Mouse (Mus musculus): Measurements from ENCODE around the gene Gm3250. TPM values are rescaled to one million over a fixed set of nuclear protein-coding genes. Genes with fewer than 3 reads are reported as not detected.
"Not testable (repeated sequence)": the region's sequence is repeated elsewhere in the genome, so short reads cannot be mapped to it uniquely, and the experiment has no call there.

The Gm3250 gene
- not detected in 2 replicates for polyA plus RNA-seq (2015; fragmentation: Nextera tagmentation; extraction: Ambion mirVana)

GRCm38 (mm10) chr10:77782442-77782841 lies at the start of gene Gm3250:
Gene Gm3250 (minus strand): TSS chr10:77782542.
- not testable (repeated sequence) for H3K4me1 ChIP-seq; H3K4me3 ChIP-seq; H3K27me3 ChIP-seq; H3K4me2 ChIP-seq (replicated peaks); H3K9me3 ChIP-seq; ATAC-seq (ENCODE audit: low FRiP score, low read depth); H3K27ac ChIP-seq; H3K36me3 ChIP-seq; H3K9ac ChIP-seq
- whole genome bisulfite sequencing: 40% methylated on average over 1 of the region's 1 CpGs

- WGBS: 72% methylated on average over 6 of the region's 6 CpGs
Observed at GRCm38 (mm10) chr10:77826951-77827350, 44.6 kb upstream of the Gm3250 start, which contains the start of gene Krtap10-4. Gene Krtap10-4 (minus strand): TSS chr10:77827095.

GRCm38 (mm10) chr10:77819203-77819602 lies 36.9 kb upstream of the Gm3250 start:
- H3K36me3 ChIP-seq: no peaks in the 10 kb centered on the region
- WGBS: 30% methylated on average over 4 of the region's 4 CpGs
- no peak overlapping the region for H3K9ac ChIP-seq
- no peaks in the 10 kb centered on the region for H3K27me3 ChIP-seq
- no peak overlapping the region for H3K4me3 ChIP-seq
- no peak overlapping the region for H3K27ac ChIP-seq
- H3K4me2 ChIP-seq (replicated peaks): no peak overlapping the region
- no peaks in the 10 kb centered on the region for H3K4me1 ChIP-seq
- no peak for ATAC-seq (ENCODE audit: low FRiP score, low read depth)
- 0 out of 2 replicates have a peak, but pooled peaks cover 7% of the 10 kb centered on the region for H3K9me3 ChIP-seq

More at GRCm38 (mm10) chr10:77826951-77827350, 44.6 kb upstream of the Gm3250 start, which contains the start of gene Krtap10-4:
- no peaks in the 10 kb centered on the region for H3K36me3 ChIP-seq
- H3K4me3 ChIP-seq: no peak within 1 kb of the TSS
- no peak for ATAC-seq (ENCODE audit: low FRiP score, low read depth)
- H3K9ac ChIP-seq: no peak within 1 kb of the TSS
- no peak within 1 kb of the TSS for H3K27ac ChIP-seq
- no peak within 1 kb of the TSS for H3K4me2 ChIP-seq (replicated peaks)
- H3K4me1 ChIP-seq: no peaks in the 10 kb centered on the region
- no peaks in the 10 kb centered on the region for H3K27me3 ChIP-seq
- H3K9me3 ChIP-seq: 0 out of 2 replicates have a peak, but pooled peaks cover 7% of the 10 kb centered on the region

- H3K9ac ChIP-seq: no peak overlapping the region
- H3K36me3 ChIP-seq: no peaks in the 10 kb centered on the region
- H3K4me3 ChIP-seq: no peak overlapping the region
- H3K4me2 ChIP-seq (replicated peaks): no peak overlapping the region
- H3K4me1 ChIP-seq: no peaks in the 10 kb centered on the region
- WGBS: 95% methylated on average over 4 of the region's 4 CpGs
- 0 out of 2 replicates have a peak, but pooled peaks cover 2% of the 10 kb centered on the region for H3K9me3 ChIP-seq
- H3K27ac ChIP-seq: no peak overlapping the region
- H3K27me3 ChIP-seq: no peaks in the 10 kb centered on the region
- no peak for ATAC-seq (ENCODE audit: low FRiP score, low read depth)
Observed at GRCm38 (mm10) chr10:77818523-77818922, 36.2 kb upstream of the Gm3250 start.

- Histone ChIP-seq H3K9me3 (no peaks in the 10 kb centered on the region), H3K4me3 (no peak overlapping the region), H3K27ac (no peak overlapping the region), H3K4me1 (no peaks in the 10 kb centered on the region), H3K4me2 (replicated peaks) (no peak overlapping the region), H3K36me3 (no peaks in the 10 kb centered on the region), H3K27me3 (no peaks in the 10 kb centered on the region), H3K9ac (no peak overlapping the region)
- 25% methylated on average over 5 of the region's 5 CpGs for WGBS
- no peak for ATAC-seq (ENCODE audit: low FRiP score, low read depth)
Observed at GRCm38 (mm10) chr10:77815514-77815913, 33.2 kb upstream of the Gm3250 start.

- Histone ChIP-seq H3K27ac (no peak within 1 kb of the TSS), H3K4me1 (no peaks in the 10 kb centered on the region), H3K4me2 (replicated peaks) (no peak within 1 kb of the TSS), H3K9me3 (0 out of 2 replicates have a peak, but pooled peaks cover 8% of the 10 kb centered on the region), H3K27me3 (no peaks in the 10 kb centered on the region), H3K36me3 (no peaks in the 10 kb centered on the region), H3K4me3 (no peak within 1 kb of the TSS), H3K9ac (no peak within 1 kb of the TSS)
- WGBS: 58% methylated on average over 4 of the region's 4 CpGs
- ATAC-seq (ENCODE audit: low FRiP score, low read depth): no peak
Observed at GRCm38 (mm10) chr10:77814382-77814781, 32.0 kb upstream of the Gm3250 start, which contains the start of gene Gm2696. Gene Gm2696 (plus strand): TSS chr10:77814682.

GRCm38 (mm10) chr10:77811743-77812142 lies 29.4 kb upstream of the Gm3250 start, which contains the start of gene Gm9507:
Gene Gm9507 (minus strand): TSS chr10:77811843.
- WGBS: 63% methylated on average over 5 of the region's 5 CpGs
- Histone ChIP-seq H3K27ac (no peak within 1 kb of the TSS), H3K36me3 (no peaks in the 10 kb centered on the region), H3K4me3 (no peak within 1 kb of the TSS), H3K27me3 (no peaks in the 10 kb centered on the region), H3K4me2 (replicated peaks) (no peak within 1 kb of the TSS), H3K9ac (no peak within 1 kb of the TSS), H3K9me3 (peaks cover 8% of the 10 kb centered on the region; the same call in 1 of the 2 replicates), H3K4me1 (no peaks in the 10 kb centered on the region)
- no peak for ATAC-seq (ENCODE audit: low FRiP score, low read depth)

GRCm38 (mm10) chr10:77804095-77804494 lies 21.8 kb upstream of the Gm3250 start:
- no peaks in the 10 kb centered on the region for H3K36me3 ChIP-seq
- no peak overlapping the region for H3K4me3 ChIP-seq
- 72% methylated on average over 3 of the region's 3 CpGs for WGBS
- ATAC-seq (ENCODE audit: low FRiP score, low read depth): no peak
- no peak overlapping the region for H3K9ac ChIP-seq
- no peaks in the 10 kb centered on the region for H3K27me3 ChIP-seq
- peaks cover 2% of the 10 kb centered on the region; the same call in 1 of the 2 replicates for H3K4me1 ChIP-seq
- H3K27ac ChIP-seq: no peak overlapping the region
- H3K9me3 ChIP-seq: no peaks in the 10 kb centered on the region; the same call in 1 of the 2 replicates
- H3K4me2 ChIP-seq (replicated peaks): no peak overlapping the region

- no peak within 1 kb of the TSS for H3K4me3 ChIP-seq
- H3K36me3 ChIP-seq: no peaks in the 10 kb centered on the region
- no peak within 1 kb of the TSS for H3K9ac ChIP-seq
- 45% methylated on average over 8 of the region's 8 CpGs for WGBS
- H3K4me2 ChIP-seq (replicated peaks): no peak within 1 kb of the TSS
- peaks cover 18% of the 10 kb centered on the region for H3K4me1 ChIP-seq
- H3K9me3 ChIP-seq: no peaks in the 10 kb centered on the region
- no peaks in the 10 kb centered on the region for H3K27me3 ChIP-seq
- H3K27ac ChIP-seq: no peak within 1 kb of the TSS
- ATAC-seq (ENCODE audit: low FRiP score, low read depth): peak; percentile 59; the same call in 1 of the 2 replicates
Observed at GRCm38 (mm10) chr10:77798921-77799508, 16.7 kb upstream of the Gm3250 start, which contains the start of gene Gm19668. Gene Gm19668 (minus strand): TSS chr10:77799133.

GRCm38 (mm10) chr10:77798164-77798920 lies 16.0 kb upstream of the Gm3250 start:
- H3K4me2 ChIP-seq (replicated peaks); H3K27ac ChIP-seq; H3K9ac ChIP-seq; H3K9me3 ChIP-seq; H3K4me3 ChIP-seq; H3K36me3 ChIP-seq; H3K27me3 ChIP-seq; ATAC-seq (ENCODE audit: low FRiP score, low read depth): not testable (repeated sequence)
- 28% methylated on average over 3 of the region's 3 CpGs for WGBS
- peaks cover 22% of the 10 kb centered on the region for H3K4me1 ChIP-seq

GRCm38 (mm10) chr10:77797677-77798076 lies 15.3 kb upstream of the Gm3250 start:
- H3K9ac ChIP-seq: no peak overlapping the region
- H3K27me3 ChIP-seq: no peaks in the 10 kb centered on the region
- H3K27ac ChIP-seq: no peak overlapping the region
- H3K4me2 ChIP-seq (replicated peaks): no peak overlapping the region
- ATAC-seq (ENCODE audit: low FRiP score, low read depth): no peak
- no peaks in the 10 kb centered on the region for H3K36me3 ChIP-seq
- H3K4me1 ChIP-seq: peaks cover 22% of the 10 kb centered on the region
- no peak overlapping the region for H3K4me3 ChIP-seq
- H3K9me3 ChIP-seq: no peaks in the 10 kb centered on the region
- 20% methylated on average over 3 of the region's 3 CpGs for WGBS

- WGBS: 53% methylated on average over 2 of the region's 2 CpGs
- Histone ChIP-seq H3K9ac (no peak within 1 kb of the TSS), H3K4me3 (no peak within 1 kb of the TSS), H3K27me3 (no peaks in the 10 kb centered on the region), H3K27ac (no peak within 1 kb of the TSS), H3K4me2 (replicated peaks) (no peak within 1 kb of the TSS), H3K4me1 (peaks cover 22% of the 10 kb centered on the region), H3K36me3 (no peaks in the 10 kb centered on the region), H3K9me3 (no peaks in the 10 kb centered on the region)
- no peak for ATAC-seq (ENCODE audit: low FRiP score, low read depth)
Observed at GRCm38 (mm10) chr10:77794976-77795375, 12.6 kb upstream of the Gm3250 start, which contains the start of gene Gm9639. Gene Gm9639 (minus strand): TSS chr10:77795076.
